Mouse (Mus musculus) gastrocnemius, adult 8-10 months (tissue): ENCODE data around the gene Xpo5. TPM values are rescaled to one million over a fixed set of nuclear protein-coding genes. Genes with fewer than 3 reads are reported as not detected.

Source experiments
- DNase-seq, 2 experiments: peaks; one replicate each; pipeline ENCODE4 v3.0.0; 2022; ENCODE audit warnings: low spot score in 2 of 2
- microRNA-seq: library from miRNA; unstranded; fragments of <30 nt; microRNA quantifications from one replicate; pipeline ENCODE4 v1.2.0, GENCODE M21; 2022
- total RNA-seq, 4 experiments: library from RNA; stranded (reverse); gene quantifications; 2 replicates each; pipeline ENCODE4 v1.2.4; 2022

The Xpo5 gene
- total RNA-seq, 4 experiments from 2014 or later: 8.0 to 10.3 (median 9.6) TPM

- no peak for DNase-seq
Measured at GRCm38 (mm10) chr17:46284653-46285052, 82.1 kb downstream of the Xpo5 start.

DNA sequence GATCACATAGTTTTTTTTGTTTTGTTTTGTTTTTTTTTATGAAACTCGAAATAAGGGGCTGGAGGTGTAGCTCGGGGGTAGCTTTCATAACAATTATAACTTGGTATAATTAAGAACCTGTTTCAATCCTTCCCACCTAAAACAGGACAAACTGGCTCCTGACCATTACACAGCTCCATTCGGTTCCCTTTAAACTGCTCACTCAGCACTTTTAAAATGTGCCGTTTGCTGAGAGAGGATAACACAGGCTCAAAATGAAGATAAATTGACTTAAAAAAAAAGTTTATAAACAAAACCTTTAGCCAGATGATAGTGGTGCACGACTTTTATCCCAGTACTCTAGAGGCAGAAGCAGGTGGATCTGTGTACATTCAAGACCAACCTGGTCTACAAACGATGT, 82.8 kb downstream of the Xpo5 start:
- DNase-seq: no peak

DNA sequence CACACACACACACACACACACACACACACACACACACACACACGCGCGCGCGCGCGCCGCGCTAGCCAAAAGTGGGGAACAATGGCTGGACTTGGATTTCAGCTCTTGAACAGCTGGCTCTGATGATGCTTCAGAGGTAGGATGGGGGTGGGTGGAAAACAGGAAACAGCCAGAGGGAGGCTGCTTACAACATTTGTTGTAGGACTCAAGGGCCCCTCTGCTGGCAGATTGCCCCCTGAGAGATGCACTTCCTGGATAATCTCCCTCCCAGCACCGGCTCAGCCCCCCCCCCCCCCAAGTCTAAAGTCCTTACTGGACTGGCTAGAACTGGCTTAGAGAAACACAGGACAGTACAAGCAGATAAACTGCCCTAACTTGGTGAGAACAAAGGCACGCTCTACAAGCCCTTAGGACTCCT, 85.1 kb downstream of the Xpo5 start:
- DNase-seq: no peak

Small RNA genes within 50 kb of the gene (microRNA-seq; reads per million reads assigned to microRNA genes)
- not detected for gene Mir693

Other genes with a start within 250 kb of the Xpo5 start
- 100 to 1,000 TPM in 3 of 4 experiments, 10 to 100 TPM in 1; 88.9 to 165 (median 110) TPM for gene Vegfa, start 170.4 kb upstream of the Xpo5 start, total RNA-seq
- gene Mrps18a, start 91.8 kb upstream of the Xpo5 start, total RNA-seq: 10 to 100 TPM; 78.9 to 93.4 (median 89.2) TPM
- under 1 TPM in 3 of 4 experiments, not detected in 1; 0.34 to 0.58 (median 0.40) TPM for gene Rsph9, start 58.6 kb upstream of the Xpo5 start, total RNA-seq
- 10 to 100 TPM; 14.1 to 26.9 (median 18.9) TPM for gene Mad2l1bp, start 49.2 kb upstream of the Xpo5 start, total RNA-seq
- gene Gtpbp2, start 41.8 kb upstream of the Xpo5 start, total RNA-seq: 10 to 100 TPM; 37.0 to 43.9 (median 40.3) TPM
- 10 to 100 TPM; 12.3 to 16.2 (median 14.3) TPM for gene Polh, start 137 bp upstream of the Xpo5 start, total RNA-seq
- gene Polr1c, start 45.3 kb downstream of the Xpo5 start, total RNA-seq: 10 to 100 TPM; 12.9 to 20.4 (median 16.6) TPM
- gene Yipf3, start 45.3 kb downstream of the Xpo5 start, total RNA-seq: 10 to 100 TPM; 56.2 to 75.3 (median 61.7) TPM
- not detected for gene Lrrc73, start 50.7 kb downstream of the Xpo5 start, total RNA-seq
- 10 to 100 TPM; 35.8 to 40.7 (median 37.8) TPM for gene Tjap1, start 80.2 kb downstream of the Xpo5 start, total RNA-seq
- gene Dlk2, start 94.6 kb downstream of the Xpo5 start, total RNA-seq: under 1 TPM in 1 of 4 experiments, not detected in 3; 0.19 TPM
- 1 to 10 TPM; 2.0 to 4.1 (median 2.4) TPM for gene Abcc10, start 125.6 kb downstream of the Xpo5 start, total RNA-seq
- 10 to 100 TPM; 12.4 to 15.7 (median 13.4) TPM for gene Zfp318, start 180.9 kb downstream of the Xpo5 start, total RNA-seq
- 1 to 10 TPM in 1 of 4 experiments, under 1 TPM in 1, not detected in 2; 0.40 to 1.5 TPM for gene Crip3, start 226.1 kb downstream of the Xpo5 start, total RNA-seq
- gene Slc22a7, start 235.7 kb downstream of the Xpo5 start, total RNA-seq: not detected